Mouse (Mus musculus) retina, embryonic 14.5 days (tissue): ENCODE results near the gene Tbx5.

Experiments
- DNase-seq: peaks from one replicate; pipeline ENCODE4 v3.0.0-alpha.2; 2015; ENCODE audit warnings: low spot score

The Tbx5 gene

GRCm38 (mm10) chr5:119810994-119811690 is 21.3 kb upstream of the Tbx5 start:
- DNase-seq = no peak

- no peak for DNase-seq
These were observed 17.2 kb upstream of the Tbx5 start for GRCm38 (mm10) chr5:119815247-119815646.

GRCm38 (mm10) chr5:119820452-119820851 is 12.0 kb upstream of the Tbx5 start:
- no peak for DNase-seq

GRCm38 (mm10) chr5:119821506-119821905 is 11.0 kb upstream of the Tbx5 start:
- no peak for DNase-seq

- DNase-seq = no peak
These were observed 5.1 kb upstream of the Tbx5 start for GRCm38 (mm10) chr5:119827341-119827740.

- DNase-seq = peak; percentile 13
These were observed 1.9 kb upstream of the Tbx5 start for GRCm38 (mm10) chr5:119830611-119831010.

- DNase-seq = peak; percentile 39
These were observed 1.2 kb upstream of the Tbx5 start for GRCm38 (mm10) chr5:119831201-119831771.

- DNase-seq = peak; percentile 47
These were observed 533 bp upstream of the Tbx5 start for GRCm38 (mm10) chr5:119831791-119832478.

- peak; percentile 35 for DNase-seq
These were observed 959 bp downstream of the Tbx5 start for GRCm38 (mm10) chr5:119833223-119834030.

- peak; percentile 16 for DNase-seq
These were observed 1.5 kb downstream of the Tbx5 start for GRCm38 (mm10) chr5:119834031-119834403.

- DNase-seq = peak; percentile 68
These were observed 2.8 kb downstream of the Tbx5 start for GRCm38 (mm10) chr5:119835053-119835867.

- DNase-seq = peak; percentile 48
These were observed 3.4 kb downstream of the Tbx5 start for GRCm38 (mm10) chr5:119835868-119836209.

GRCm38 (mm10) chr5:119836618-119837305 is 4.3 kb downstream of the Tbx5 start:
- DNase-seq = peak; percentile 40

GRCm38 (mm10) chr5:119837306-119837675 is 4.8 kb downstream of the Tbx5 start:
- DNase-seq = peak; percentile 41

GRCm38 (mm10) chr5:119837861-119838260 is 5.4 kb downstream of the Tbx5 start:
- DNase-seq = no peak

GRCm38 (mm10) chr5:119838441-119838840 is 6.0 kb downstream of the Tbx5 start:
- DNase-seq = no peak

GRCm38 (mm10) chr5:119839156-119839555 is 6.7 kb downstream of the Tbx5 start:
- no peak for DNase-seq

GRCm38 (mm10) chr5:119839616-119840368 is 7.3 kb downstream of the Tbx5 start:
- peak; percentile 37 for DNase-seq

- DNase-seq = peak; percentile 66
These were observed 7.9 kb downstream of the Tbx5 start for GRCm38 (mm10) chr5:119840404-119840803.
